Mouse (Mus musculus) gastrocnemius, postnatal 25 days (tissue): ENCODE data around the gene Ptpn9. TPM values are rescaled to one million over a fixed set of nuclear protein-coding genes. Genes with fewer than 3 reads are reported as not detected.
A peak's percentile ranks its signal among the peaks of the same experiment; 100 is the strongest.

Source experiments
- DNase-seq: peaks from one replicate; pipeline ENCODE4 v3.0.0; 2022
- total RNA-seq, 2 experiments: library from RNA; stranded (reverse); gene quantifications; 1 replicate in 1 of 2; 2 replicates in 1 of 2; pipeline ENCODE4 v1.2.3; 2021

The Ptpn9 gene
- total RNA-seq, 2 experiments from 2014 or later, result 4.4 to 5.4 TPM

DNA sequence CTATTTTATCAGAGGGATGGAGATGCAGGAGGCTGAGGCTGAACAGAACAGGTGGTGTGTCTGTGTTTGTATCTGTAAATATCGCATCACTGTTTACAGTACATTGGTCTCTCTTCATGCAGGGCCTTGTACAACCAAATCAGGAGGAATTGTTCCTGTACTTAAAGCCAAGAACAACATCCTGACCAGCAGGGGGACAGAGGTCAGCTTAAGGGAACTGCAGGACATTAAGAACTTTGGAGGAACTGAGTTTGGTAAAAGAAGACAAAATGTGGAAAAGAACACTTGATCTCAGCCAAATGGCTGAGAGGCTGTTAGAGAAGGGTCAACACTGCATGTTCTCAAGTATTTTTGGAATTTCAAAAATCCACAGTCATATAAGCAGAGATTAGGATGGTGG is 20.0 kb downstream of the Ptpn9 start:
- DNase-seq, result peak; percentile 7

- DNase-seq, result no peak
Observed at GRCm38 (mm10) chr9:57017631-57018030, 22.9 kb downstream of the Ptpn9 start.

- no peak for DNase-seq
Observed at GRCm38 (mm10) chr9:57031756-57032155, 37.0 kb downstream of the Ptpn9 start.

DNA sequence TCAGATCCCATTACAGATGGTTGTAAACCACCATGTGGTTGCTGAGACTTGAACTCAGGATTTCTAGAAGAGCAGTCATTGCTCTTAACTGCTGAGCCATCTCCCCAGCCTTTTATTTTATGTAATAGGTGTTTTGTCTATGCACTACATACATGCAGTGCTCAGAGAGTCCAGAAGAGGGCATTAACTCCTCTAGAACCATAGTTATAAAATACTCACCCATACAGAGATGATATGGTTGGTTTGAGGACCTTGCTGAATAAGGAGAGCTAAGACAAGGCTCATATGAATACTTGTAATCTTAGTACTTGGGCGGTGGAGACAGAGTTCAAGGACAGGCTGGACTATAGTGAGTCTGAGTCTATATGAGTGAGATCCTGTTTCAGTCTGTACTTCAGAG is 61.5 kb downstream of the Ptpn9 start:
- DNase-seq, result no peak

GRCm38 (mm10) chr9:57064164-57064563 is 69.4 kb downstream of the Ptpn9 start:
- DNase-seq, result no peak

DNA sequence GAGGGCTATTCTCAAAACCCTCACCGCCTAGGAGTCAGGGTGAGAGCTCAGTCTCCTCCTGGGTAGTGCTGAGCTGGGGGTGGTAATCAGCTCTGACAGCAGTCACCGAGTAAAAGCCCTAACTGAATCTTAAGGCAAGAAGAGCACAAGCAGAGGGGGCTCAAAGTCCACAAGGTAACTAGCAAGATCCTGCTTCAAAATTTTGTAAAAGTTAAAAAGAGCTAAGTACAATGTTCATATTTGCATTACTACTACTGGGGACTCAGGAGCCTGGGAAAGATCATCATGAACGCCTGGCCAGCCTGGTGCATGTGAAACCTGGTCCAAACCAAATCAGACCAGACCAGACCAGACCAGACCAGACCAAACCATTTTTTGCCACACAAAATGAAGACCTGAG is 73.5 kb downstream of the Ptpn9 start:
- no peak for DNase-seq

DNA sequence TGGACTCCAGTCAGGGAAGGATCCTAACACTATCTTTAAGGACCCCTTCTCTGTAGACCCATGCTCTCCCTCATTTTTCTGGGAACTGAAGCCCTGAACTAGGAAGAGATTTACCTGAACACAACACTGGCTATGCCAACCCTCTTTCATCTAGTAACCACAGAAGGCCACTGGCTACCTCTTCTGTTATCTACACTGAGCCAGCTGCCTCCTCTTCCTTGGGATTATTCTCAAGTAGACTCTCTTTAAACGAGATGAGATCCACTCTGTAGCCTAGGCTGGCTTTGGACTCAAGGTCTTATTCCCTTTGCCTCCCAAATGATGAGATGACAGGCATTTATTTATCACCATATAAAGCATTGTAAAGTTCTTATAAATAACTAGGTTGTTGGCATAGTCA is 75.5 kb downstream of the Ptpn9 start:
- no peak for DNase-seq

GRCm38 (mm10) chr9:57070800-57071545 is 76.2 kb downstream of the Ptpn9 start:
- DNase-seq, result no peak

- peak; percentile 68 for DNase-seq
Observed at GRCm38 (mm10) chr9:57071801-57072351, 77.2 kb downstream of the Ptpn9 start, which contains the start of gene Sin3a. Gene Sin3a (plus strand): TSS chr9:57072040.

DNA sequence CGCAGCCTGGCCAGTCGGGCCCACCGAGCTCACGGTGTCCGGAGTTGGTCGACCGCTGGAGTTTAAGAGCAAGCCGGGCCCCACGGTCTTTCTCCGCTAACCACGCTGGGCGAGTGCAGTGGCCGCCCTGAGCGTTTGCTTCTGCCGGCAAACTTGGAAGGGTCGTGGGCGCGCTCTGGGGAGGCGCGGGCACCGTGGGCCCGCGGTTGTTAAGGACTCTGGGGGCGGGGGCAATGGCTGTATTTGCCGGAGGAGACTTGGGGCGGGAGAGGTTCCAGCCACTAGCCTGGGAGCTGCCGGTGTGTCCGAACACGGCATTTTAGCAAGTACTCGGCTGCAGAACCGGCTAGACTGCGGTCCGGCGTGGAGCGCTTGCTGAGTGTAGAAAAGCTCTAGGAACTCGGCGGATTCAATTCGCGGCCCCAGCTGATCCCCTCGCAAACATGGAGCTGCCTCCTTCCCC is 77.8 kb downstream of the Ptpn9 start:
- DNase-seq, result no peak

GRCm38 (mm10) chr9:57072989-57073789 is 78.5 kb downstream of the Ptpn9 start:
- peak; percentile 99 for DNase-seq

DNA sequence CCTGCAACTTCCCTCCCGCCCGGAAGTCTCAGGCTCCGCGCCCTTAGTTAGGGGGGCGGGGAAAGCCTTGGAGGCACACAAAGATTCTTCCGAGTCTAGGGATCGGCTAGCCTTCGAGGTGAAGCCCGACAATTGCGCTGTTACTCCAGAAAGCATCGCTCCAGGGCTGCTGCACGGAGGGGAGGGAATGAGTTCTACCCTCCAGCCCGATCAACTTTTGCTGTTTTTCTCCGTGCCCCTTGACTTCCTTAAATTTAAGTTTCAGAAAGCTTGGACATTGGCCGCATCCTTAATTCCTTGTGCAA is 79.0 kb downstream of the Ptpn9 start:
- DNase-seq, result no peak

DNA sequence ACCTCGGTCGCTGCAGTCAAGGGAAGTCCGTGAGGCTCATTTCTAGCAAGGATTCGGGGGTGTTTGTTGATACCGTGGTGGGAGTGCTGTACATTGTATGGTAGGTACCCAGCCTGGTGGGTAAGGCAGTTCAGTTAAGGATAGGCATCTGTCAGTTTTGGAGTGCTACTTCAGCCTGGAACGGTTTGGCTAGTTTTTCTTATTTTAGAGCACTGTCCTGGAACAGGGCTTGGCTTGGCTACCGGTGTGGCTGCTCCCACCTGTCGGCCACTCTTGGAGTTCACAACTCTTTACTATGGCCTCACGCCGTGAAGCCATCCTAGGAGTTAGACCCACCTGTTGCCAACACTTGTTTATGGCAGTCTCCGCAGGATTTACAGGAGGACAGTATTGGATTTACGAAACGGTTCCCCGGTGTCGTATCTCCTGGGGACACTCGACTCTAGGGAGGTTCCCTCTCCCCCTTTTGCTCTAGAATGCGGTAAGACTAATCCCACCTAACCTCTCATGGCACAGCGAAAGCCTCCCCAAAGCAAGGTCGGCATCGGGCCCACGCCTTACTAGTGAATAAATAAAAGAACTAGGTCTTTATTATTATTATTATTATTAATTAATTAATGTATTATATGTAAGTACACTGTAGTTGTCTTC is 79.6 kb downstream of the Ptpn9 start:
- peak; percentile 51 for DNase-seq

GRCm38 (mm10) chr9:57074822-57075603 is 80.3 kb downstream of the Ptpn9 start:
- DNase-seq, result peak; percentile 76

DNA sequence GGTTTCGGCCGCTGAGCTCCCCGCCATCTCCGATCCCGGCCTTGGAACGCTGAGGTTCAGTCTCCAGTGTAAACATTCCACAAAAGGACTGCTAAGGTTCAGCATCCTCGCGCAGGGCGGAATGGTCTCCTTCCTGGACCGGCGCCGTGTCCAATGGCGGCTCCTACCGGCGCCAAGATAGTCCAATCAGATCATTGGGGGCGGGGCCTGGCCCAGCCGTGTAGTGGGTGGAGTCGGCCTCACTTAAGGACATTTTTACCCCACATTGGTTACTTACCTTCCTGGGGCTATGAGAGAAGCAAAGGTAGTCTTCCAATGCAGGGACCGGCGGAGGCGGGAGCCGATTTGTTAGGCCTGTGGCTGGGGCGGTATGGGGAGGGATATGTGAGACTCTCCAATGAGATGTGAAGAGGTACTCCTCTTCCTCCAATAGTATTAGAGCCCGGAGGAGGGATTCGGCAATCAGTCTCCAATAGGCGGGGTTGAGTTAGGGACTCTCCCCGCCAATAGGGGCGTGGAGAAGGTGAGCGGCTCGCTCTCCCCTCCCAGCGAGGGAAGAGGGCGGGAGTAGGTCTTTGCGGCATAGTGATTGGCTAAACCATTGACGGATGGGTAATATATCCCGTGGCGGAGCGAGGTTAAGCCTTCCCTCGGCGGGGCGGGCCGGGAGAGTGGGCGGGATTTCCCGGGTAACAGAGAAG is 81.1 kb downstream of the Ptpn9 start:
- DNase-seq, result peak; percentile 100

DNA sequence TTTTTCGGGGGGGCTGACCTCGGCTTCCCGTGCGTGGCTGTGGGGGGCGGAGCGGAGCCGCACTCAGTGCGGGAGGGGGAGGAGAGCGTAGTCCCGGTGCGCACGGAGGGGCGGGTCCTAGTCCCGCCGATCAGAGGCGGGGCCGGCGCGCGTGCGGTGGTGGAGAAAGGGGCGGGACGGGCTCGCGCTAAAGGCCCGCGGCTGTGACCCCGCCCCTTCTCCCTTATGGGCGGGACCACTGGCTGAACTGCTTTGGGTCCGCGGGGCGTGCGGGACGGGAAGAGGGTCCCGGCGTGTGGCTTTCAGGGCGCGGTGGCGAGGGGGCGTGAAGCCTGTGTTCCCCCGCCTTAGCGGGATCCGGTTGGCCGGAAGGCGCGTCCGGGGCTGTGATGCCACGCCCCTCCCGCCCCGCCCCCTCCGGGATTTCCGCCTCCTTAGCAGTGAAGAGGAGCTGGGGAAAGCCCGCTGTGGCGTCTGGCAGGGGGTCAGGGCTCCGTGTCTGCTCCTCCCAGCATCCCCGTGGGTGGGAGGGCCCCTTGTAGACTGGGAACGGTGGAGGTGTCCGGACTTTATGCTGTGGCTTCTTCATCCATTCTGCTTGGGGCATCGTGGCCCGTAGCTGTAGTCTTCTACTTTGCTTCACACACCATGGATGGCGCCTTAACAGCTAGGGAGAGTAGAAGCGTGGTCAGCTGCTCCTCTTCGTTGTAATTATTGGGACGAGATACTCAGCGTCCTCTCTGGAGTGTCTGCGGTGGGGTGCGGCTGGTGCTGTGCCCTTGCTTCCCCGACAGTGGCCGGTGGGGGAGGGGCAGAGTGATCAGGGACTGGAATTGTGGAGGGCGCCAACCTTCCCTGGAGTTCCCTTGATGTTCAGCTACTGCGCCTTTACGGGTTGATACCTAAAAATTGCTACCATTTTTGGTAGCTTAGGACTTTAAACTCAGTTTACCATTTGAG is 82.3 kb downstream of the Ptpn9 start:
- peak; percentile 90 for DNase-seq

- no peak for DNase-seq
Observed at GRCm38 (mm10) chr9:57082236-57082635, 87.5 kb downstream of the Ptpn9 start.
